Mouse (Mus musculus): ENCODE measurements at regions not wholly inside any gene's neighbourhood (a gene's known extent, or its start where the extent isn't known, plus 50 kb on each side); places are given as distances from the start of the nearest gene placed in this dataset.

DNA sequence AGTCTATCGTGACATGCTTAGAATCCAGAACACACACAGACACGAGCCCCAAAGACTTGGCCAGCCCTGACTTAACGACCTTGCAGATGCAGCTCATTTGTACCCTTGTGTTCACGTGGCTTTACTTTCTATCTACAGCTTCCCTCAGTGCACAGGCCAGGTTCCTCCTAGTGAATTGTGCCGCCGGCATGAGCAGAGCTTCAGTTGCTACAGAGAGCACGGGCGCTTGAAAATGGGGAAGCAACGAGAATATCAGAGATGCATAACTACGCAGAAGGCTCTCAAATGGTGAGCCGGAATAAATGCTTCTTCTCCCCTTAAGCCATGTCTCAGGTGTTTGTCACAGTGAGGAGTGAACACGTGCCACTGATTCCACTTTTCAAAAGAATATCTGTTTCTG lies 110.7 kb upstream of the Fshr start:
- ATAC-seq (replicated peaks; ENCODE audit: poor library complexity, severe bottlenecking), result peak; percentile 59

DNA sequence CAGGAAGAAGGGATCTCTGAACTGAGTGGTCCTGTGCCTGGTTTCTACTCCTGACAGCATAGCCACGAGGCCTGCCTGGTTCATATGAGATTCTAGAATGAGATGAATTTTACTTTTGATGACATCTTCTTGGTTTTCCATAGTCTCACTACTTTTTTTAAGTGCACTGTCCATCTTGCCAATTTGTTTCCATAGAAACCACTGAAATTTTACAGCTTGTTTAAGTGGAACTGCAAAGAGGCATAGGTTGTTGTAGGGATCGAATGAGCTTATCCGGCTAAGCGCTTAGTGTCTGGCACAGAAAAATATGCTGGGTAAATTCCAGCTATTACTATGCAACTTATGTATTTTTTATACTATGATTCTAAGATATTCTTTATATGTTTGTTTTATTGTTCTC lies 100.8 kb upstream of the Fshr start:
- no peak for ATAC-seq (replicated peaks; ENCODE audit: poor library complexity, severe bottlenecking)

DNA sequence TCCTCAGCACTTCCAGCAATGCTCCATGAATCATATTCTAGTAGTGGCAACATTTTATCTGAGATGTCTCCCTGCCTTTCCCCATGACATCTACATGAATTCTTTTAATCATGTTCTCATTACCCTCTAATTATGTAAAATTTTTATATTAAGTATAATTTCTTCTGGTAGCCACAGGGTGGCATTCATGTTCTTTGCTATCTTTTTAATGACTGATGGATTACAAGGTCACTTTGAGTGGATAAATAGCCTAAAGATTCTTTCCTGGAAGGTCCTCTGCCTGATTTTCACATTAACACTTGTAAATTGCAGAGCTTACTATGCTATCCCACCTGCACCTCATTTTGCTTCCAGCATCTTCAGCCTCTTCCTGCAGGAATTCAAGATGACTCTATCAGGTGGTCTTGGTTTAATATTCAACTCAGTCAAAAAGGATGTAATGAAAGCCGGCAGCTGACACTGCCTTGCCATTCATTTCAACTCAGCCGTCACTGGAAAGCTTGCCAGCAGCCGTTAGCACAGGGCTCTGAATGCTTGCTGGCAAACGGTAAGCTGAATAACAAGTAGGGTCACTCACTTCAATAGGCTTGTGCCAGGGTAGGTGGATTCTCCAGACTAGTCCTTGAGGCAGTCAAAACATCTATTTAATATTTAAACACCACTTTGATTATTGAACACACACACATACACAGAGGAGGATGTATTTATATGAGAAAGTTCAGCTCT lies 97.0 kb upstream of the Fshr start:
- no peak for ATAC-seq (replicated peaks; ENCODE audit: poor library complexity, severe bottlenecking)

DNA sequence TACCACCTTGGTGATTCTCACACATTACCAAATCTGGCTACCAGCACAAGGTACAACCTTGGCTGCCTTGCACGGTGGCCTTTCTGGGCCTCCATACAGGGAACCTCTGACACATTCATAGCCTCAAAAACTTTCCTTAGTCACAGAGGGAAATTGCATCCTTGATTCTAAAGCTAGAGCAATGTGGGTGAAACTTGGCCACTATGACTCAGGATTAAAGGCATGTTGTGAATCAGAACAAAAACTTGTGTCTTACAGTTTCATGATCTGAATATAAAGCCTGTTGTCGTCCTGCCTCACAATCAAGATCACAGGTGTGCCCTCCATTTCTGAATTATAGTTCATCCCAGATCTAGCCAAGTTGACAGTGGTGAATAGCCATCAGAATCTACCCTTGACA lies 80.8 kb upstream of the Fshr start:
- no peak for ATAC-seq (replicated peaks; ENCODE audit: poor library complexity, severe bottlenecking)

DNA sequence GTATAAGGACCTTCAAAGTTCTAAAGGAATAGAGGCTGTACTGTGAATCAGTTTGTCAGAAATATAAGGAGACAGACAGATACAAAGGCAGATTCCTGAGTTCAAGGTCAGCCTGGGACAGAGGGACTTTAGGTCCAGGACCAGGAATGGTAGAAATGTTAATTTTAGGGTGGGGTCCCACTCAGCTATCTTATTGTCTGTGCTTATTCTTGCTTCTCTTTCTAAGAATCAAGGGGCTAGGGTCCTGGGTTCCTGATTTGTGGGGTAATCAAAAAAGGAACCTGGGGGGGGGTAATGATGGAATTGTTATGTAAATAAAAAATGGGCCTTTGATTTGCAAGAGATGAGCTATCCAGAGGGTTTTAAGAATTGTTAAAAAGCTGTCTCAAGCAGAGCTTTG lies 71.7 kb upstream of the Fshr start:
- ATAC-seq (replicated peaks; ENCODE audit: poor library complexity, severe bottlenecking), result no peak

DNA sequence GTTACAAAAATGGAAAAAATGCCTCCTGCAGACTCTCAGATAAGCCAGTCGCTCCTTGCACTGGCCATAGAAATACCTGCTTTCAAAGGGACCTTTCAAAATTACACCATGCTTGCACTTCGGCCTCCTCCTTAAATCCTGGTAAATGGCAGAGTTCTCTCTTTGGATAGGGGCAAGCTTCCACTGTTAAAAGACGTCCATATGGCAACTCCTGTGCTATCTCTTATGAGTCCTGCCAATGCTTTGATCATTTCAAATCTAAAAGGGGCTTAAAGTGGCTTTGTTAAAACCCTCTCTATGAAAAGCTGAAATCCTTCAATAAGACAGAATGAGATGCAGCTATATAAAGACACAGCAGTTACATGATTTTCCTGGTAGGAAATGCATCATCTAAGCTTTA lies 55.2 kb upstream of the Fshr start:
- ATAC-seq (replicated peaks; ENCODE audit: poor library complexity, severe bottlenecking), result no peak

DNA sequence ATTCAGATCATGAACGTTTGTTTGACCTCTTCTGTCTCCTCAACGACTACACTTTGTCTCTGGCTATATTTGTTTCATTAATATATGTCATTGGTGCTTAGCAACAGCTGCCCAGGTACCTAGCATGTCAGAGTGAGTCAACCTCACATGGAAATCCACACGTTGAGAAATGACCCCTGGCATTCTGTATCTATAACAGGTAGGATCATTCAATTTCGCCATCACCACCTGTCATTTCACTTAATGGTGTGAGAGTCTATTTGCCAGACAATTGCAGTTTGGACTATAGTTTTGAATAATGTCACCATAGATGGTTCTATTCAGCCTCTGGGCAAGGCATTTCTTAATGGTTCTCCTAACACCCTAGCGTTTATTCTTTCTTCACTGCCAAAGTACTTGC lies 50.3 kb upstream of the Fshr start:
- ATAC-seq (replicated peaks; ENCODE audit: poor library complexity, severe bottlenecking), result no peak
